Mouse (Mus musculus): Measurements from ENCODE around the gene Abcc5. TPM values are rescaled to one million over a fixed set of nuclear protein-coding genes. Genes with fewer than 3 reads are reported as not detected.
"Not testable (repeated sequence)": the region's sequence is repeated elsewhere in the genome, so short reads cannot be mapped to it uniquely, and the experiment has no call there.

Gene Abcc5
- polyA plus RNA-seq, 1 experiment from 2014 or later, result 63.5 TPM

GRCm38 (mm10) chr16:20395216-20395907 is 30.8 kb downstream of the Abcc5 start:
- Histone ChIP-seq H3K9ac (ENCODE audit: low read depth, low read length) (no peak overlapping the region), H3K9me3 (ENCODE audit: control insufficient read depth, low read length) (no peaks in the 10 kb centered on the region), H3K4me3 (ENCODE audit: low read depth, low read length) (no peak overlapping the region), H3K4me2 (ENCODE audit: low read depth, low read length) (no peak overlapping the region), H3K27me3 (replicated peaks; ENCODE audit: control insufficient read depth, insufficient read depth, low read length) (no peaks in the 10 kb centered on the region), H3K27ac (replicated peaks; ENCODE audit: low read depth, low read length) (no peak overlapping the region), H3K36me3 (ENCODE audit: control insufficient read depth, insufficient read depth, low read length) (peaks cover 74% of the 10 kb centered on the region), H3K4me1 (ENCODE audit: control insufficient read depth, insufficient read depth, low read length) (no peaks in the 10 kb centered on the region)
- WGBS, result 84% methylated on average over 11 of the region's 11 CpGs
- DNase-seq (ENCODE audit: low spot score) (no peak), ATAC-seq (ENCODE audit: low read depth) (no peak)

GRCm38 (mm10) chr16:20391753-20392152 is 34.4 kb downstream of the Abcc5 start:
- no peak for DNase-seq (ENCODE audit: low spot score)
- Histone ChIP-seq H3K27me3 (replicated peaks; ENCODE audit: control insufficient read depth, insufficient read depth, low read length) (no peaks in the 10 kb centered on the region), H3K27ac (replicated peaks; ENCODE audit: low read depth, low read length) (no peak overlapping the region), H3K36me3 (ENCODE audit: control insufficient read depth, insufficient read depth, low read length) (peaks cover 69% of the 10 kb centered on the region), H3K9me3 (ENCODE audit: control insufficient read depth, low read length) (no peaks in the 10 kb centered on the region), H3K9ac (ENCODE audit: low read depth, low read length) (no peak overlapping the region), H3K4me1 (ENCODE audit: control insufficient read depth, insufficient read depth, low read length) (no peaks in the 10 kb centered on the region), H3K4me2 (ENCODE audit: low read depth, low read length) (no peak overlapping the region), H3K4me3 (ENCODE audit: low read depth, low read length) (no peak overlapping the region)
- ATAC-seq (ENCODE audit: low read depth), result no peak
- WGBS, result 84% methylated on average over 3 of the region's 3 CpGs

GRCm38 (mm10) chr16:20390233-20390632 is 36.0 kb downstream of the Abcc5 start:
- Histone ChIP-seq H3K27ac (replicated peaks; ENCODE audit: low read depth, low read length) (no peak overlapping the region), H3K9ac (ENCODE audit: low read depth, low read length) (no peak overlapping the region), H3K4me3 (ENCODE audit: low read depth, low read length) (no peak overlapping the region), H3K4me1 (ENCODE audit: control insufficient read depth, insufficient read depth, low read length) (no peaks in the 10 kb centered on the region), H3K9me3 (ENCODE audit: control insufficient read depth, low read length) (no peaks in the 10 kb centered on the region), H3K36me3 (ENCODE audit: control insufficient read depth, insufficient read depth, low read length) (peaks cover 61% of the 10 kb centered on the region; the same call in 1 of the 2 replicates), H3K27me3 (replicated peaks; ENCODE audit: control insufficient read depth, insufficient read depth, low read length) (no peaks in the 10 kb centered on the region), H3K4me2 (ENCODE audit: low read depth, low read length) (no peak overlapping the region)
- DNase-seq (ENCODE audit: low spot score) (peak; percentile 4), ATAC-seq (ENCODE audit: low read depth) (no peak)
- whole genome bisulfite sequencing, result 58% methylated on average over 6 of the region's 6 CpGs

- peak; percentile 8 for DNase-seq (ENCODE audit: low spot score)
- Histone ChIP-seq H3K36me3 (ENCODE audit: control insufficient read depth, insufficient read depth, low read length) (peaks cover 30% of the 10 kb centered on the region), H3K4me3 (ENCODE audit: low read depth, low read length) (no peak overlapping the region), H3K4me2 (ENCODE audit: low read depth, low read length) (no peak overlapping the region), H3K4me1 (ENCODE audit: control insufficient read depth, insufficient read depth, low read length) (no peaks in the 10 kb centered on the region), H3K27ac (replicated peaks; ENCODE audit: low read depth, low read length) (no peak overlapping the region), H3K9me3 (ENCODE audit: control insufficient read depth, low read length) (no peaks in the 10 kb centered on the region), H3K9ac (ENCODE audit: low read depth, low read length) (no peak overlapping the region), H3K27me3 (replicated peaks; ENCODE audit: control insufficient read depth, insufficient read depth, low read length) (no peaks in the 10 kb centered on the region)
- no peak for ATAC-seq (ENCODE audit: low read depth)
- WGBS, result 75% methylated on average over 5 of the region's 5 CpGs
Observed at GRCm38 (mm10) chr16:20381031-20381430, 45.2 kb downstream of the Abcc5 start.

GRCm38 (mm10) chr16:20375341-20375740 is 50.9 kb downstream of the Abcc5 start:
- Histone ChIP-seq H3K4me1 (ENCODE audit: control insufficient read depth, insufficient read depth, low read length) (no peaks in the 10 kb centered on the region), H3K9ac (ENCODE audit: low read depth, low read length) (no peak overlapping the region), H3K36me3 (ENCODE audit: control insufficient read depth, insufficient read depth, low read length) (peaks cover 63% of the 10 kb centered on the region), H3K4me3 (ENCODE audit: low read depth, low read length) (no peak overlapping the region), H3K9me3 (ENCODE audit: control insufficient read depth, low read length) (no peaks in the 10 kb centered on the region), H3K27me3 (replicated peaks; ENCODE audit: control insufficient read depth, insufficient read depth, low read length) (no peaks in the 10 kb centered on the region), H3K27ac (replicated peaks; ENCODE audit: low read depth, low read length) (no peak overlapping the region), H3K4me2 (ENCODE audit: low read depth, low read length) (no peak overlapping the region)
- ATAC-seq (ENCODE audit: low read depth) (no peak), DNase-seq (ENCODE audit: low spot score) (no peak)
- WGBS, result 87% methylated on average over 5 of the region's 5 CpGs

GRCm38 (mm10) chr16:20371731-20372130 is 54.5 kb downstream of the Abcc5 start:
- H3K4me1 ChIP-seq (ENCODE audit: control insufficient read depth, insufficient read depth, low read length), result no peaks in the 10 kb centered on the region
- WGBS, result 72% methylated on average over 4 of the region's 4 CpGs
- no peaks in the 10 kb centered on the region for H3K9me3 ChIP-seq (ENCODE audit: control insufficient read depth, low read length)
- no peaks in the 10 kb centered on the region for H3K27me3 ChIP-seq (replicated peaks; ENCODE audit: control insufficient read depth, insufficient read depth, low read length)
- DNase-seq (ENCODE audit: low spot score) (no peak), ATAC-seq (ENCODE audit: low read depth) (no peak)
- H3K9ac ChIP-seq (ENCODE audit: low read depth, low read length), result no peak overlapping the region
- no peak overlapping the region for H3K4me3 ChIP-seq (ENCODE audit: low read depth, low read length)
- H3K4me2 ChIP-seq (ENCODE audit: low read depth, low read length), result no peak overlapping the region
- H3K36me3 ChIP-seq (ENCODE audit: control insufficient read depth, insufficient read depth, low read length), result peaks cover 75% of the 10 kb centered on the region
- no peak overlapping the region for H3K27ac ChIP-seq (replicated peaks; ENCODE audit: low read depth, low read length)

- ATAC-seq (ENCODE audit: low read depth) (no peak), DNase-seq (ENCODE audit: low spot score) (no peak)
- Histone ChIP-seq H3K27me3 (replicated peaks; ENCODE audit: control insufficient read depth, insufficient read depth, low read length) (no peaks in the 10 kb centered on the region), H3K4me2 (ENCODE audit: low read depth, low read length) (no peak overlapping the region), H3K9me3 (ENCODE audit: control insufficient read depth, low read length) (no peaks in the 10 kb centered on the region), H3K4me1 (ENCODE audit: control insufficient read depth, insufficient read depth, low read length) (no peaks in the 10 kb centered on the region), H3K36me3 (ENCODE audit: control insufficient read depth, insufficient read depth, low read length) (peaks cover 78% of the 10 kb centered on the region), H3K9ac (ENCODE audit: low read depth, low read length) (no peak overlapping the region), H3K4me3 (ENCODE audit: low read depth, low read length) (no peak overlapping the region), H3K27ac (replicated peaks; ENCODE audit: low read depth, low read length) (no peak overlapping the region)
- WGBS, result 94% methylated on average over 9 of the region's 9 CpGs
Observed at GRCm38 (mm10) chr16:20368221-20368620, 58.0 kb downstream of the Abcc5 start.

GRCm38 (mm10) chr16:20362121-20362520 is 64.1 kb downstream of the Abcc5 start:
- no peaks in the 10 kb centered on the region for H3K4me1 ChIP-seq (ENCODE audit: control insufficient read depth, insufficient read depth, low read length)
- H3K9ac ChIP-seq (ENCODE audit: low read depth, low read length), result no peak overlapping the region
- H3K9me3 ChIP-seq (ENCODE audit: control insufficient read depth, low read length), result no peaks in the 10 kb centered on the region
- no peak overlapping the region for H3K4me2 ChIP-seq (ENCODE audit: low read depth, low read length)
- no peak overlapping the region for H3K4me3 ChIP-seq (ENCODE audit: low read depth, low read length)
- H3K27me3 ChIP-seq (replicated peaks; ENCODE audit: control insufficient read depth, insufficient read depth, low read length), result no peaks in the 10 kb centered on the region
- no peak overlapping the region for H3K27ac ChIP-seq (replicated peaks; ENCODE audit: low read depth, low read length)
- no peak for ATAC-seq (ENCODE audit: low read depth)
- DNase-seq (ENCODE audit: low spot score), result no peak
- WGBS, result 92% methylated on average over 11 of the region's 11 CpGs
- H3K36me3 ChIP-seq (ENCODE audit: control insufficient read depth, insufficient read depth, low read length), result peaks cover 70% of the 10 kb centered on the region

GRCm38 (mm10) chr16:20361496-20361895 is 64.7 kb downstream of the Abcc5 start:
- H3K27ac ChIP-seq (replicated peaks; ENCODE audit: low read depth, low read length); H3K4me1 ChIP-seq (ENCODE audit: control insufficient read depth, insufficient read depth, low read length); DNase-seq (ENCODE audit: low spot score); ATAC-seq (ENCODE audit: low read depth); H3K4me3 ChIP-seq (ENCODE audit: low read depth, low read length); H3K27me3 ChIP-seq (replicated peaks; ENCODE audit: control insufficient read depth, insufficient read depth, low read length); H3K9me3 ChIP-seq (ENCODE audit: control insufficient read depth, low read length); H3K4me2 ChIP-seq (ENCODE audit: low read depth, low read length); H3K9ac ChIP-seq (ENCODE audit: low read depth, low read length): not testable (repeated sequence)
- WGBS, result 95% methylated on average over 3 of the region's 3 CpGs
- peaks cover 71% of the 10 kb centered on the region for H3K36me3 ChIP-seq (ENCODE audit: control insufficient read depth, insufficient read depth, low read length)

Measured in embryonic facial prominence, embryonic 14.5 days (tissue).